Mouse (Mus musculus) midbrain, embryonic 10.5 days (tissue): ENCODE measurements around the gene Gtf3c3. TPM values are rescaled to one million over a fixed set of nuclear protein-coding genes. Genes with fewer than 3 reads are reported as not detected.

ENCODE experiments used
- DNase-seq: peaks from one replicate; pipeline ENCODE4 v3.0.0-alpha.2; 2017; ENCODE audit warnings: low spot score
- H3K27ac ChIP-seq: fragments of 300-500 bp; sonication (generic); replicated peaks from 2 replicates; pipeline ENCODE4 v1.5.1; 2016; ENCODE audit warnings: mild to moderate bottlenecking
- H3K27me3 ChIP-seq: fragments of 300-500 bp; sonication (generic); 2 replicates; pipeline ENCODE4 v1.6.1; 2016; ENCODE audit warnings: low read depth, mild to moderate bottlenecking; ENCODE audit not compliant: poor library complexity, severe bottlenecking
- H3K36me3 ChIP-seq: fragments of 300-500 bp; sonication (generic); 2 replicates; pipeline ENCODE4 v1.6.1; 2016; ENCODE audit warnings: mild to moderate bottlenecking, moderate library complexity
- H3K4me1 ChIP-seq: fragments of 300-500 bp; sonication (generic); 2 replicates; pipeline ENCODE4 v1.6.1; 2016
- H3K4me3 ChIP-seq: fragments of 300-500 bp; sonication (generic); 2 replicates; pipeline ENCODE4 v1.5.1; 2016; ENCODE audit warnings: mild to moderate bottlenecking, moderate library complexity
- H3K9me3 ChIP-seq: fragments of 300-500 bp; sonication (generic); replicated peaks from 2 replicates; pipeline ENCODE4 v1.6.1; 2016; ENCODE audit warnings: mild to moderate bottlenecking
- WGBS: fragments of 180-500 bp; shearing (Covaris S2); methylation state at CpG from one replicate; pipeline ENCODE4 v1.1.7; 2016; 5-methylcytosine and 5-hydroxymethylcytosine counted together
- polyA plus RNA-seq: library from polyadenylated mRNA; unstranded; fragments of >200 nt; fragmentation: Nextera tagmentation; extraction: Ambion mirVana; gene quantifications from 2 replicates; pipeline ENCODE4 v1.2.1, GENCODE M21; 2016

The Gtf3c3 gene
- polyA plus RNA-seq, 1 experiment from 2014 or later: 27.5 TPM

DNA sequence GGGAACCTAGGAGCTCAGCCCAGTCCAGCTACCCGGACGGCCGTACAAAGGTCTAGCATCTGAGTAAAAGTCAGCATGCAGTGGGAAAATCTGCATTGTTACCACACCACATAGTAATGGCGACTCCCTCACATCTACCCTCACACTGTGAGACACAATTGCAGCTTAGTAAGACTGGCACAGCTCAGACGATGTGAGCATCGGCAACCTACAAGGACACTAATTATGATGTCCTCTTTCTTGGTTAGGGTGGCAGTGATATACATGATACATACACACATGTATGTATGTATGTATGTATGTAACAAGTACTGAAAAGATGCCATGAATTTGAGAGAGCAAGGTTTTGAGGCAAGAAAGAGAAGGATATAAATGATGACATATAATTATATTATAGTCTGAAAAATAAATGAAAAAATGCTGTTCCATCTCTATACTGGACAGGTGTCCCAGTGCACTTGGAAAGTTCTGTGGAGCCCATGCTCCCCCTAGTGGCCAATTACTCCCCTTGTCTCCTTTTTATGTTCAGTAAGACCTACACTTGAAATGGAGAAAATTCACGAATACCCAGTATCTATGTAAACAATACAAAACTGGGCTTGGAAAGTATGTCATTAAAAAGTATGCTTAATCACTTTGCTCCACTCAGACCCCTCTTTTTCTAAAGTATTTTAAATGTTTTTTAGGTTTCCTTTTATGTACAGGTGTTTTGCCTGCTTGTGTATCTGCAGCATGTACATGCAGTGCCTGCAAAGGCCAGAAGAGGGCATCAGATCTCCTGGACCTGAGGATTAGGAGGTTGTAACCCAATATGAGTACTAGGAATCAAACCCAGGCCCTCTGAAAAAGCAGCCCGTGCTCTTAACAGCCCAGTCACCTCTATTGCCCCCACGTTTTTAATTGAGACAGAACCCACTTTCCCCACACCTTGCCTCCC is 57.5 kb downstream of the Gtf3c3 start:
- no peaks in the 10 kb centered on the region for H3K4me1 ChIP-seq
- 89% methylated on average over 9 of the region's 9 CpGs for WGBS
- H3K4me3 ChIP-seq: no peak overlapping the region

DNA sequence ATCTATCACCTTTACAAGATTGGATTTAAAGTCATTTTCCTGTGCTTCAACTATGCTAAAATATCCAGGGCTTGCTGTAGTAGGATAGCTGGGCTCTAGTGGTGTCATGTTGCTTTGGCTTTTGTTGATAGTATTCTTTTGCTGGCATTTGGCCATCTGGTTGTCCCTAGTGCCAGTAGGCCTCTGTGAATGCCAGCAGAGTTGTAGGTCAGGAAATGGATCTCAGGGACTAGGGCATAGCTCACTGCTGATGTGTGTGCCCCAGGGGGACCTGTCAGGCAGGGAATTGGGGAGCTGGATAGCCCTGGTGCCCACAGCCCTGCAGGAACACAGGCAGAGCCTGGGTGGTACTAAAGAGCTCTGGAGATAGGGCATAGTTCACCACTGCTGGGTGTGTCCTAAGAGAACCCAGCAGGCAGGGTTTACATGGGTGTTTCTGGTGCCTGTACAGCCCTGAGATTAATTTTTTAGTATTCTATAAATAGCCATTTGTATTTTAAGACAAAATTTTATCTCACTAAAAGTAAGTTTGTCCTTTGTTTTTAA is 61.2 kb downstream of the Gtf3c3 start:
- DNase-seq: no peak
- H3K27me3 ChIP-seq: no peaks in the 10 kb centered on the region

More for the DNA sequence above, 57.5 kb downstream of the Gtf3c3 start:
- Histone ChIP-seq H3K27ac (no peak overlapping the region), H3K9me3 (0 out of 2 replicates have a peak, but pooled peaks cover 4% of the 10 kb centered on the region), H3K36me3 (0 out of 2 replicates have a peak, but pooled peaks cover 11% of the 10 kb centered on the region), H3K27me3 (no peaks in the 10 kb centered on the region)
- DNase-seq: no peak

DNA sequence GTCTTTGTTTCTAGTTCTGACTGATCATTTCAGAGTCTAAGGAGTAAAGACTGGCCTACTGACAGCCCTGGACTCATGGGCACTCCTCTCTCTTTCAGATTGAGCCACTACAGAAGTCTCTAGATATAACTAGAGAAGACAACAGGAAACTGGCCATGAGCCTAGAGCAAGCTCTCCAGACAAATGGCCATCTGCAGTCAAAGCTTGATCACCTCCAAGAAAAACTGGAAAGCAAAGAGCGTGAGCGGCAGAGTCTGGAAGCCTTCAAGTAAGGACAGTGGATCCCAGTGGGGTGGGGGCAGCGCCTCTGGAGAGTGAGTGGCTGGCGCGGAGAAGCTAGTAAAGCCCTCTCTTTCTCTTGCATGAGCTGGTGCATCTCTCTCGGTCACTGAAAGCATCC is 82.2 kb downstream of the Gtf3c3 start:
- no peaks in the 10 kb centered on the region for H3K9me3 ChIP-seq
- H3K4me3 ChIP-seq: no peak overlapping the region
- no peaks in the 10 kb centered on the region for H3K27me3 ChIP-seq
- H3K4me1 ChIP-seq: no peaks in the 10 kb centered on the region
- no peak overlapping the region for H3K27ac ChIP-seq
- no peak for DNase-seq
- no peaks in the 10 kb centered on the region for H3K36me3 ChIP-seq
- 90% methylated on average over 6 of the region's 6 CpGs for WGBS

More for the DNA sequence above, 61.2 kb downstream of the Gtf3c3 start:
- no peaks in the 10 kb centered on the region for H3K9me3 ChIP-seq
- 0 out of 2 replicates have a peak, but pooled peaks cover 7% of the 10 kb centered on the region for H3K36me3 ChIP-seq
- H3K4me3 ChIP-seq: no peak overlapping the region
- H3K4me1 ChIP-seq: no peaks in the 10 kb centered on the region
- no peak overlapping the region for H3K27ac ChIP-seq

DNA sequence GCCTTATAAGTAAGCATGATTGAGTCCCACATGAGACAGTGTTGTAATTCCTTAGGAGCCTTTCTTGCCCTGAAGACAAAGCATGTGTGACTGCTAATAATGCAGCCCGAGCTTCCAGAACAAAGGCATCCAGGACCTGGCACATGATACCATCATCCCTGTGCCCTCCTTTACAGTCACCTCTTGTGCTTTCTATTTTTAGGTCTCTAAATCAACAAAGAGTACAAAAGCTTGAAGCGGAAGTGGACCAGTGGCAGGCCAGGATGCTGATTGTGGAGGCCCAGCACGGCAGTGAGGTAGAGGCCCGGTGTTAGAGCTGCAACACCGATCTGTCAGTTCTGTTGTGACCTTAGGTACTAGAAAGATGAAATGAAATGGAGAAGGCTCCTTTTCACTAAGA is 83.3 kb downstream of the Gtf3c3 start:
- WGBS: 88% methylated on average over 5 of the region's 5 CpGs
- H3K9me3 ChIP-seq: no peaks in the 10 kb centered on the region
- no peaks in the 10 kb centered on the region for H3K27me3 ChIP-seq
- no peak overlapping the region for H3K27ac ChIP-seq
- DNase-seq: no peak
- H3K4me3 ChIP-seq: no peak overlapping the region
- no peaks in the 10 kb centered on the region for H3K4me1 ChIP-seq
- no peaks in the 10 kb centered on the region for H3K36me3 ChIP-seq

DNA sequence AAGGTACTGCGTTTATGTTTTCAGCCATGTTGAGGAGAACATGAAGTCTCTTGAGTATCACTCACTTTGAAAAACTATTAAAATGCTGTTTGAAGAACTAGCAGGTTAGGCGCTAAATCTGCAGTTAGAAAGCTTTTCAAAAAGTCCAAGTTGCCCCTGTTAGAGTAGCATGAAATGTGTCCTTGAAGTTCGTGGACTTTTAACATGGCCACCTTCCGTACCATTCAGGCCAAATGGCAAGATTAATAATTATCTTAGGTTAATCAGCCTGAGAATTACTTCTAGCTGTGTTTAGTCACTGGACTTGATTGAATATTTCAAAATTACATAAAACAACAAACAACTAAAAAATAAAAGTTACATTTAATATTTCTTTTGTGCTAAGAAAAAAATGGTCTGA is 84.0 kb downstream of the Gtf3c3 start:
- no peaks in the 10 kb centered on the region for H3K36me3 ChIP-seq
- no peaks in the 10 kb centered on the region for H3K4me1 ChIP-seq
- H3K27ac ChIP-seq: no peak overlapping the region
- no peaks in the 10 kb centered on the region for H3K27me3 ChIP-seq
- H3K9me3 ChIP-seq: no peaks in the 10 kb centered on the region
- no peak overlapping the region for H3K4me3 ChIP-seq
- no peak for DNase-seq
- 89% methylated on average over 4 of the region's 4 CpGs for WGBS

Other genes with a start within 250 kb of the Gtf3c3 start
- gene Hecw2, start 243.8 kb downstream of the Gtf3c3 start, polyA plus RNA-seq: 2.6 and 3.1 TPM in 2 replicates
- gene Ccdc150, start 188.3 kb downstream of the Gtf3c3 start, polyA plus RNA-seq: 0.77 and 0.91 TPM in 2 replicates
- gene Pgap1, start 118.7 kb upstream of the Gtf3c3 start, polyA plus RNA-seq: 8.0 and 11.9 TPM in 2 replicates